In genomic region chr16:18288166-18288565, GRCm38 (mm10) we compare ENCODE assay signal across 9 mouse cellular contexts. TPM values are rescaled to one million over a fixed set of nuclear protein-coding genes. Genes with fewer than 3 reads are reported as not detected.
DNase-seq lines count a peak whose midpoint lies in the region; ATAC-seq and TF ChIP-seq lines count a peak whose summit lies in the region.
"Had no signal": no experiment of that assay in that cellular context is flagged by ENCODE, and none has a peak within 500 bp of the region (broad histone marks: within the 10 kb centered on the region; RNA-seq: fewer than 3 reads in every experiment).

No protein-coding gene starts in this region.

- H3K9me3 ChIP-seq in kidney, embryonic 15.5 days (replicated peaks), result no peaks in the 10 kb centered on the region
- H3K9me3 ChIP-seq in embryonic facial prominence, embryonic 14.5 days (ENCODE audit: control insufficient read depth, low read length), result no peaks in the 10 kb centered on the region
- H3K9me3 ChIP-seq in hindbrain, postnatal 0 days (ENCODE audit: low read length), result no peaks in the 10 kb centered on the region
- no peaks in the 10 kb centered on the region for H3K9me3 ChIP-seq in midbrain, embryonic 16.5 days (replicated peaks; ENCODE audit: control insufficient read depth, low read length, poor library complexity, severe bottlenecking)

- H3K36me3 ChIP-seq in kidney, embryonic 15.5 days, result peaks cover 30% of the 10 kb centered on the region
- peaks cover 28% of the 10 kb centered on the region for H3K36me3 ChIP-seq in embryonic facial prominence, embryonic 14.5 days (ENCODE audit: control insufficient read depth, insufficient read depth, low read length)
- H3K36me3 ChIP-seq in hindbrain, postnatal 0 days (ENCODE audit: insufficient read depth, low read length), result peaks cover 13% of the 10 kb centered on the region; the same call in 1 of the 2 replicates
- peaks cover 9% of the 10 kb centered on the region for H3K36me3 ChIP-seq in midbrain, embryonic 16.5 days (ENCODE audit: control insufficient read depth, insufficient read depth, low read length)

- no peak for DNase-seq in kidney, postnatal 36 days
- peak; percentile 50 for DNase-seq in MN1 (ENCODE audit: low spot score)
- peak; percentile 28 for DNase-seq in embryonic facial prominence, embryonic 14.5 days (ENCODE audit: low spot score)
- DNase-seq in hindbrain, postnatal 0 days (ENCODE audit: low spot score), result peak; percentile 44
- DNase-seq in spleen, adult 12 weeks (ENCODE audit: low spot score), result no peak
- DNase-seq in urinary bladder, postnatal 14 days (ENCODE audit: low spot score), result no peak

- peak overlapping the region; percentile 94; the same call in 1 of the 2 replicates for H3K27ac ChIP-seq in kidney, embryonic 15.5 days
- peak overlapping the region; percentile 90; the same call in 1 of the 2 replicates for H3K27ac ChIP-seq in embryonic facial prominence, embryonic 14.5 days (replicated peaks; ENCODE audit: low read depth, low read length)
- H3K27ac ChIP-seq in hindbrain, postnatal 0 days, result peak overlapping the region; percentile 89
- H3K27ac ChIP-seq in midbrain, embryonic 16.5 days (ENCODE audit: low read length), result peak overlapping the region; percentile 90

- H3K4me1 ChIP-seq in kidney, embryonic 15.5 days, result peaks cover 24% of the 10 kb centered on the region
- H3K4me1 ChIP-seq in embryonic facial prominence, embryonic 14.5 days (ENCODE audit: control insufficient read depth, insufficient read depth, low read length), result peaks cover 18% of the 10 kb centered on the region
- peaks cover 13% of the 10 kb centered on the region for H3K4me1 ChIP-seq in hindbrain, postnatal 0 days (ENCODE audit: insufficient read depth, low read length)
- peaks cover 27% of the 10 kb centered on the region for H3K4me1 ChIP-seq in midbrain, embryonic 16.5 days (ENCODE audit: control insufficient read depth, insufficient read depth, low read length)

- peak overlapping the region; percentile 98 for H3K9ac ChIP-seq in kidney, embryonic 15.5 days
- H3K9ac ChIP-seq in embryonic facial prominence, embryonic 14.5 days (ENCODE audit: low read depth, low read length), result peak overlapping the region; percentile 98
- H3K9ac ChIP-seq in hindbrain, postnatal 0 days (replicated peaks; ENCODE audit: low read length), result peak overlapping the region; percentile 97
- peak overlapping the region; percentile 95 for H3K9ac ChIP-seq in midbrain, embryonic 16.5 days (ENCODE audit: low read depth, low read length)

- H3K4me2 ChIP-seq in kidney, embryonic 15.5 days, result peak overlapping the region; percentile 80
- H3K4me2 ChIP-seq in embryonic facial prominence, embryonic 14.5 days (ENCODE audit: low read depth, low read length), result peak overlapping the region; percentile 94
- peak overlapping the region; percentile 93 for H3K4me2 ChIP-seq in hindbrain, postnatal 0 days (ENCODE audit: low read depth, low read length)
- peak overlapping the region; percentile 99 for H3K4me2 ChIP-seq in midbrain, embryonic 16.5 days (ENCODE audit: low read length)

- no peak for TF ChIP-seq CTCF in hindbrain, postnatal 0 days (IDR thresholded peaks at IDR 0.05; ENCODE audit: low read depth)

- whole genome bisulfite sequencing in kidney, embryonic 15.5 days, result 0% methylated on average over 4 of the region's 4 CpGs
- 2% methylated on average over 4 of the region's 4 CpGs for WGBS in embryonic facial prominence, embryonic 14.5 days
- 3% methylated on average over 4 of the region's 4 CpGs for WGBS in hindbrain, postnatal 0 days
- 0% methylated on average over 4 of the region's 4 CpGs for WGBS in midbrain, embryonic 16.5 days

- no peaks in the 10 kb centered on the region for H3K27me3 ChIP-seq in kidney, embryonic 15.5 days
- H3K27me3 ChIP-seq in embryonic facial prominence, embryonic 14.5 days (replicated peaks; ENCODE audit: control insufficient read depth, insufficient read depth, low read length), result no peaks in the 10 kb centered on the region
- H3K27me3 ChIP-seq in hindbrain, postnatal 0 days (ENCODE audit: insufficient read depth, low read length), result no peaks in the 10 kb centered on the region
- H3K27me3 ChIP-seq in midbrain, embryonic 16.5 days (ENCODE audit: control insufficient read depth, insufficient read depth, low read depth, low read length), result no peaks in the 10 kb centered on the region

- no peak for ATAC-seq in kidney, embryonic 15.5 days (replicated peaks; ENCODE audit: low FRiP score)
- no peak for ATAC-seq in embryonic facial prominence, embryonic 14.5 days (ENCODE audit: low read depth)
- ATAC-seq in hindbrain, postnatal 0 days, result no peak
- no peak for ATAC-seq in midbrain, embryonic 16.5 days

- peak overlapping the region; percentile 93 for H3K4me3 ChIP-seq in kidney, embryonic 15.5 days (replicated peaks)
- H3K4me3 ChIP-seq in embryonic facial prominence, embryonic 14.5 days (ENCODE audit: low read depth, low read length), result peak overlapping the region; percentile 92
- peak overlapping the region; percentile 94 for H3K4me3 ChIP-seq in hindbrain, postnatal 0 days (ENCODE audit: low read length)
- peak overlapping the region; percentile 97 for H3K4me3 ChIP-seq in midbrain, embryonic 16.5 days (ENCODE audit: low read depth, low read length)

RNA-seq across cellular contexts. Expression of gene Dgcr8, which starts 0.9 kb away (rescaled TPM):
- polyA plus RNA-seq in kidney, embryonic 15.5 days (2015; fragmentation: Nextera tagmentation; extraction: Ambion mirVana), result 30.4 and 32.4 TPM in 2 replicates
- polyA plus RNA-seq in embryonic facial prominence, embryonic 14.5 days (2014; fragmentation: Nextera tagmentation; extraction: Ambion mirVana), result 28.9 and 34.3 TPM in 2 replicates
- 39.9 and 43.4 TPM in 2 replicates for total RNA-seq in hindbrain, postnatal 0 days (2014; rRNA removed)
- 19.1 and 20.8 TPM in 2 replicates for polyA plus RNA-seq in hindbrain, postnatal 0 days (2015; fragmentation: Nextera tagmentation; extraction: Ambion mirVana)
- 31.1 and 32.7 TPM in 2 replicates for polyA plus RNA-seq in midbrain, embryonic 16.5 days (2015; fragmentation: Nextera tagmentation; extraction: Ambion mirVana)

RNA-seq across cellular contexts. Expression of gene Gm49776, which starts 30.0 kb away (rescaled TPM):
- polyA plus RNA-seq in kidney, embryonic 15.5 days (2015; fragmentation: Nextera tagmentation; extraction: Ambion mirVana), result 4.3 TPM in 1 of 2 replicates, not detected in the other
- 1.2 and 6.5 TPM in 2 replicates for polyA plus RNA-seq in embryonic facial prominence, embryonic 14.5 days (2014; fragmentation: Nextera tagmentation; extraction: Ambion mirVana)
- total RNA-seq in hindbrain, postnatal 0 days (2014; rRNA removed), result not detected in 2 replicates
- 1.1 and 3.1 TPM in 2 replicates for polyA plus RNA-seq in hindbrain, postnatal 0 days (2015; fragmentation: Nextera tagmentation; extraction: Ambion mirVana)
- not detected in 2 replicates for polyA plus RNA-seq in midbrain, embryonic 16.5 days (2015; fragmentation: Nextera tagmentation; extraction: Ambion mirVana)
- total RNA-seq: common myeloid progenitor, adult 5-6 weeks had no signal

RNA-seq across cellular contexts. Expression of gene Ranbp1, which starts 39.6 kb away (rescaled TPM):
- polyA plus RNA-seq in kidney, embryonic 15.5 days (2015; fragmentation: Nextera tagmentation; extraction: Ambion mirVana), result 662 and 691 TPM in 2 replicates
- 515 and 520 TPM in 2 replicates for polyA plus RNA-seq in embryonic facial prominence, embryonic 14.5 days (2014; fragmentation: Nextera tagmentation; extraction: Ambion mirVana)
- 110 and 127 TPM in 2 replicates for total RNA-seq in hindbrain, postnatal 0 days (2014; rRNA removed)
- 426 and 453 TPM in 2 replicates for polyA plus RNA-seq in hindbrain, postnatal 0 days (2015; fragmentation: Nextera tagmentation; extraction: Ambion mirVana)
- 359 and 384 TPM in 2 replicates for polyA plus RNA-seq in midbrain, embryonic 16.5 days (2015; fragmentation: Nextera tagmentation; extraction: Ambion mirVana)

RNA-seq across cellular contexts. Expression of gene Trmt2a, which starts 39.7 kb away (rescaled TPM):
- 99.2 and 102 TPM in 2 replicates for polyA plus RNA-seq in kidney, embryonic 15.5 days (2015; fragmentation: Nextera tagmentation; extraction: Ambion mirVana)
- polyA plus RNA-seq in embryonic facial prominence, embryonic 14.5 days (2014; fragmentation: Nextera tagmentation; extraction: Ambion mirVana), result 79.1 and 83.5 TPM in 2 replicates
- 61.4 and 65.1 TPM in 2 replicates for total RNA-seq in hindbrain, postnatal 0 days (2014; rRNA removed)
- polyA plus RNA-seq in hindbrain, postnatal 0 days (2015; fragmentation: Nextera tagmentation; extraction: Ambion mirVana), result 60.9 and 67.8 TPM in 2 replicates
- polyA plus RNA-seq in midbrain, embryonic 16.5 days (2015; fragmentation: Nextera tagmentation; extraction: Ambion mirVana), result 105 and 106 TPM in 2 replicates

RNA-seq across cellular contexts. Expression of gene Zdhhc8, which starts 53.2 kb away (rescaled TPM):
- polyA plus RNA-seq in kidney, embryonic 15.5 days (2015; fragmentation: Nextera tagmentation; extraction: Ambion mirVana), result 15.6 and 17.5 TPM in 2 replicates
- 23.6 and 25.4 TPM in 2 replicates for polyA plus RNA-seq in embryonic facial prominence, embryonic 14.5 days (2014; fragmentation: Nextera tagmentation; extraction: Ambion mirVana)
- 32.0 and 34.0 TPM in 2 replicates for total RNA-seq in hindbrain, postnatal 0 days (2014; rRNA removed)
- 13.3 and 14.5 TPM in 2 replicates for polyA plus RNA-seq in hindbrain, postnatal 0 days (2015; fragmentation: Nextera tagmentation; extraction: Ambion mirVana)
- polyA plus RNA-seq in midbrain, embryonic 16.5 days (2015; fragmentation: Nextera tagmentation; extraction: Ambion mirVana), result 13.8 and 17.9 TPM in 2 replicates

Comparison
In these comparisons a context has a peak if more than half of its experiments do, and no peak if none do; other contexts are left out.
1. DNase-seq: peak in MN1 (single experiment), embryonic facial prominence, embryonic 14.5 days (single experiment) and hindbrain, postnatal 0 days (single experiment); none in kidney, postnatal 36 days (0 of 2), spleen, adult 12 weeks (single experiment) and urinary bladder, postnatal 14 days (single experiment).
2. Peak in every context shown above with its lines, with median percentiles within 50 percentile points of each other: H3K27ac ChIP-seq, H3K4me2 ChIP-seq, H3K4me3 ChIP-seq and H3K9ac ChIP-seq.